Mouse (Mus musculus): ENCODE results near the gene Gm7694. TPM values are rescaled to one million over a fixed set of nuclear protein-coding genes. Genes with fewer than 3 reads are reported as not detected.

The Gm7694 gene
- polyA plus RNA-seq, 1 experiment from 2014 or later, result 4.1 TPM

DNA sequence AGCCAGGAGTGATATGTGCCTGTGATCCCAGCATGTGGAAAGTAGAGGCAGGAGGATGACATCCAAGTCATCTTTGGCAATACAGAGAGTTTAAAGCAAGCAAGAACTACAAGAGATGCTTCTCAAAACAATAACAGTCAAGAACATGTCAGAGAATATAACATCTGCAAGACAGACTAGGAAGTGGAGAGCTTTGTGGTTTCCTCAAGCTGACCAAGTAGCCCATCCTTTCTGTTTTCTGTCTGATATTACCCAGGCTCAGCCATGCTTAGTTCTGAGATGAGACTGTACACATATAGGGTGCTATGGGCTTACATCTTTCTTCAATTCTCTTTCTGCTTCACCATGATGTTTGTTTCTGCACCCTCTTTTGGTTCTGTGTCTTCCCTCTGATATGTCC, 32.9 kb downstream of the Gm7694 start:
- H3K27ac ChIP-seq, result no peak overlapping the region
- H3K27me3 ChIP-seq (replicated peaks), result no peaks in the 10 kb centered on the region
- no peaks in the 10 kb centered on the region for H3K9me3 ChIP-seq
- H3K4me3 ChIP-seq, result no peak overlapping the region
- ATAC-seq (ENCODE audit: low FRiP score, low read depth), result no peak
- H3K4me2 ChIP-seq (replicated peaks), result no peak overlapping the region
- no peaks in the 10 kb centered on the region for H3K4me1 ChIP-seq
- H3K9ac ChIP-seq, result no peak overlapping the region
- H3K36me3 ChIP-seq, result no peaks in the 10 kb centered on the region

- no peaks in the 10 kb centered on the region for H3K36me3 ChIP-seq
- H3K27ac ChIP-seq, result no peak overlapping the region
- no peaks in the 10 kb centered on the region for H3K4me1 ChIP-seq
- H3K4me3 ChIP-seq, result no peak overlapping the region
- 92% methylated on average over 4 of the region's 4 CpGs for WGBS
- H3K9me3 ChIP-seq, result peaks cover 7% of the 10 kb centered on the region; the same call in 1 of the 2 replicates
- ATAC-seq (ENCODE audit: low FRiP score, low read depth), result no peak
- no peak overlapping the region for H3K9ac ChIP-seq
- H3K27me3 ChIP-seq (replicated peaks), result no peaks in the 10 kb centered on the region
- H3K4me2 ChIP-seq (replicated peaks), result no peak overlapping the region
Observed at GRCm38 (mm10) chr1:170270696-170271095, 35.4 kb downstream of the Gm7694 start.

DNA sequence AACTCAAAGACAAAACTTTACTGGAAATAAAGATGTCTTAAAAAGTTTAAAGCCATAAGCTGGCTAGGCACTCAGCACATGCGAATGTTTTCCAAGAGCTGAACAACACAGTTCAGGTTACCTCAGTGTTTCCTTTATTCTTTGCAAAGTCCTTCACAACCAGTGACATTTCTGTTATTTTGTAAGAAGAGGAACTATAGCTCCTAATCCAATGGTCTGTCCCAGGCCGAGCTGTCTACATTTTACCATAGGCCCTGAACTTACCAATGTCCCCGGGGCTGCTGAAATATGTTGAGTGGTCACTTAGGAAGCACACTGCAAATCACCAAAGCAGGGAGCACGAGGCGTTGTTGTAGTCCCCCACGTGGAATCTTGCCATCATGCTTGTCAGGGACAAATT, 35.9 kb downstream of the Gm7694 start:
- Histone ChIP-seq H3K4me1 (no peaks in the 10 kb centered on the region), H3K9ac (no peak overlapping the region), H3K4me2 (replicated peaks) (no peak overlapping the region), H3K4me3 (no peak overlapping the region), H3K36me3 (no peaks in the 10 kb centered on the region), H3K27ac (no peak overlapping the region), H3K27me3 (replicated peaks) (no peaks in the 10 kb centered on the region), H3K9me3 (peaks cover 7% of the 10 kb centered on the region; the same call in 1 of the 2 replicates)
- 87% methylated on average over 6 of the region's 6 CpGs for WGBS
- ATAC-seq (ENCODE audit: low FRiP score, low read depth), result no peak

- H3K9me3 ChIP-seq, result no peaks in the 10 kb centered on the region
- peak overlapping the region; percentile 79 for H3K4me2 ChIP-seq (replicated peaks)
- peak overlapping the region; percentile 87 for H3K9ac ChIP-seq
- WGBS, result 7% methylated on average over 32 of the region's 32 CpGs
- no peak overlapping the region for H3K27ac ChIP-seq
- peak; percentile 100 for ATAC-seq (ENCODE audit: low FRiP score, low read depth)
- no peaks in the 10 kb centered on the region for H3K36me3 ChIP-seq
- peaks cover 7% of the 10 kb centered on the region; the same call in 1 of the 2 replicates for H3K4me1 ChIP-seq
- H3K4me3 ChIP-seq, result peak overlapping the region; percentile 82
- H3K27me3 ChIP-seq (replicated peaks), result no peaks in the 10 kb centered on the region; the same call in 1 of the 2 replicates
Observed at GRCm38 (mm10) chr1:170255560-170255910, 50.6 kb downstream of the Gm7694 start.

DNA sequence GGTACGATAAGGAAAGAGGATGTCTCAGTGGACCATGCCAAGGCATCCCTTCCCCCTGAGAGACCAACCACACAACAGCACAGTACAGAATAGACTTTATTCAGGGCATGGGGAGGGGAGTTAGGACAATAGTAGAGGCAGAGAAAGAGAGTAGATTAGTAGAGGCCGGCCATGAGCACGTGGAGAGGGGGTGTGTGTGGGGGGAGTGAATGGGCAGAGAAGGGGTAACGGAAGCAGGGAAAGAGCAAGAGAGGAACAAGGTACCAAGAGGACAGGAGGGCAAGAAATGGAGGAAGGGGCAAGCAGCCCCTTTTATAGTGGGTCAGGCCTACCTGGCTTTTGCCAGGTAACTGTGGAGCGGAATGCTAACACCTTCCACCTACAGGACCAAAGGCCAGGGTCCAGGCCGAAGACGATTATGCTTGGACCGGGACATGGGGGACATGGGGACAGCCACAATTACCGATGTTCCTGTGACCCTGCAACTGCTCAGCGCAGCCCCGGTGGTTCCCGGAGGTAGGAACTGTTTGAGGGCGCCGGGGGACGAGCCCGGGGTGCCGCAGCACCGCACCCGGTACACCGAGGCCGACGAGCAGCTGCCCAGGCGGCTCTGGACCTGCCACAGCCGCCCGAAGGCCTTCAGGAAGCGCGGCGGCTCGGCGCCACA, 51.1 kb downstream of the Gm7694 start:
- H3K36me3 ChIP-seq, result no peaks in the 10 kb centered on the region
- peak overlapping the region; percentile 82 for H3K4me3 ChIP-seq
- H3K4me2 ChIP-seq (replicated peaks), result peak overlapping the region; percentile 79
- peak; percentile 79 for ATAC-seq (ENCODE audit: low FRiP score, low read depth)
- WGBS, result 31% methylated on average over 30 of the region's 30 CpGs
- peak overlapping the region; percentile 87 for H3K9ac ChIP-seq
- no peaks in the 10 kb centered on the region for H3K9me3 ChIP-seq
- no peak overlapping the region for H3K27ac ChIP-seq
- peaks cover 7% of the 10 kb centered on the region; the same call in 1 of the 2 replicates for H3K4me1 ChIP-seq
- no peaks in the 10 kb centered on the region; the same call in 1 of the 2 replicates for H3K27me3 ChIP-seq (replicated peaks)

Other genes starting within 250 kb of the Gm7694 start
- 25.8 and 27.3 TPM in 2 replicates for gene Ddr2, start 195.6 kb downstream of the Gm7694 start, polyA plus RNA-seq (2016; fragmentation: Nextera tagmentation; extraction: Ambion mirVana)
- gene Uap1, start 131.4 kb downstream of the Gm7694 start, polyA plus RNA-seq (2016; fragmentation: Nextera tagmentation; extraction: Ambion mirVana), result 69.8 TPM in 2 replicates
- gene Uhmk1, start 90.9 kb downstream of the Gm7694 start, polyA plus RNA-seq (2016; fragmentation: Nextera tagmentation; extraction: Ambion mirVana), result 12.5 and 15.0 TPM in 2 replicates
- gene Sh2d1b2, start 73.6 kb downstream of the Gm7694 start, polyA plus RNA-seq (2016; fragmentation: Nextera tagmentation; extraction: Ambion mirVana), result not detected in 2 replicates
- gene Sh2d1b1, start 29.0 kb downstream of the Gm7694 start, polyA plus RNA-seq (2016; fragmentation: Nextera tagmentation; extraction: Ambion mirVana), result 0.11 TPM in 1 of 2 replicates, not detected in the other
- 2.0 and 2.2 TPM in 2 replicates for gene Spata46, start 2.5 kb upstream of the Gm7694 start, polyA plus RNA-seq (2016; fragmentation: Nextera tagmentation; extraction: Ambion mirVana)